Mouse (Mus musculus) forebrain, embryonic 14.5 days (tissue): ENCODE data around the gene Sipa1l3. TPM values are rescaled to one million over a fixed set of nuclear protein-coding genes. Genes with fewer than 3 reads are reported as not detected.

Source experiments
- ATAC-seq: fragments of 200-750 bp; cut with Nextera tagmentation; 2 replicates; pipeline ENCODE4 v1.8.0; 2017; ENCODE audit warnings: mild to moderate bottlenecking, moderate library complexity
- DNase-seq: peaks from one replicate; pipeline ENCODE4 v3.0.0-alpha.2; 2015; ENCODE audit warnings: low spot score
- H3K27ac ChIP-seq: fragments of 300-500 bp; sonication (generic); 2 replicates; pipeline ENCODE4 v1.5.1; 2014; ENCODE audit warnings: low read depth, mild to moderate bottlenecking, control low read depth, low read length, moderate library complexity
- H3K27me3 ChIP-seq: fragments of 300-500 bp; sonication (generic); replicated peaks from 2 replicates; pipeline ENCODE4 v1.6.1; 2014; ENCODE audit warnings: low read length, control low read depth, mixed read lengths; ENCODE audit not compliant: control insufficient read depth, insufficient read depth
- H3K36me3 ChIP-seq: fragments of 300-500 bp; sonication (generic); 2 replicates; pipeline ENCODE4 v1.6.1; 2014; ENCODE audit warnings: low read length, control low read depth; ENCODE audit not compliant: control insufficient read depth, insufficient read depth
- H3K4me1 ChIP-seq: fragments of 300-500 bp; sonication (generic); 2 replicates; pipeline ENCODE4 v1.6.1; 2014; ENCODE audit warnings: antibody characterized with exemption, low read length, control low read depth; ENCODE audit not compliant: control insufficient read depth, insufficient read depth
- H3K4me2 ChIP-seq: fragments of 300-500 bp; sonication (generic); 2 replicates; pipeline ENCODE4 v1.6.1; 2014; ENCODE audit warnings: mild to moderate bottlenecking, control low read depth, low read length
- H3K4me3 ChIP-seq: fragments of 300-500 bp; sonication (generic); 2 replicates; pipeline ENCODE4 v1.5.1; 2014; ENCODE audit warnings: low read depth, low read length, control low read depth
- H3K9ac ChIP-seq: fragments of 300-500 bp; sonication (generic); 2 replicates; pipeline ENCODE4 v1.6.1; 2014; ENCODE audit warnings: mild to moderate bottlenecking, low read length, control low read depth, moderate library complexity
- H3K9me3 ChIP-seq: fragments of 300-500 bp; sonication (generic); replicated peaks from 2 replicates; pipeline ENCODE4 v1.6.1; 2016; ENCODE audit warnings: low read length, control low read depth, mixed read lengths; ENCODE audit not compliant: control insufficient read depth
- WGBS: fragments of 180-500 bp; shearing (Covaris S2); extraction: QIAGEN DNeasy Blood & Tissue Kit; methylation state at CpG from one replicate; pipeline ENCODE4 v1.1.7; 2014; 5-methylcytosine and 5-hydroxymethylcytosine counted together
- polyA plus RNA-seq: library from polyadenylated mRNA; unstranded; fragments of >200 nt; fragmentation: Nextera tagmentation; extraction: Ambion mirVana; gene quantifications from 2 replicates; pipeline ENCODE4 v1.2.1, GENCODE M21; 2014

The Sipa1l3 gene
- polyA plus RNA-seq, 1 experiment from 2014 or later, result 6.2 TPM

DNA sequence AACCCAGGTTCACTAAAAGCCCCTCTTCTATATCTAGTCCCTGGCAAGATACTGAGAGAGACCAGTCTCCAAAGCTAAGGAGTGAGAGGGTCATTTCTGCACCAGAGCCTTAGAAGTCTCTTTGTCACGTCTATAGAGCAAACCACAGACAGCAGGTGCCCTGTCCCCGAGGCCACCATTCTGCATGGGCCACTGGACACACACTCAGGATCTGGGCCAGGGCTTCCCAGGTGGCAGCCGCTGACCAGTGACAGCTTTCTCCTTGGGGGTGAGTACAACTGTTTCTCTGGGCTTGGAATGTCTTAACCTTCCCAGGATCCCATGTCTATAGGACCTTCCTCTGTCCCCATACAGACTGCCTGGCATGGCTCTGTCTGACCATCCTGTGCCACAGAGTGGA lies 55.6 kb downstream of the Sipa1l3 start:
- Histone ChIP-seq H3K4me2 (no peak overlapping the region), H3K36me3 (no peaks in the 10 kb centered on the region), H3K4me1 (no peaks in the 10 kb centered on the region), H3K27ac (no peak overlapping the region), H3K9me3 (no peaks in the 10 kb centered on the region), H3K4me3 (no peak overlapping the region), H3K9ac (no peak overlapping the region), H3K27me3 (no peaks in the 10 kb centered on the region)
- DNase-seq (no peak), ATAC-seq (no peak)
- 77% methylated on average over 3 of the region's 3 CpGs for WGBS

DNA sequence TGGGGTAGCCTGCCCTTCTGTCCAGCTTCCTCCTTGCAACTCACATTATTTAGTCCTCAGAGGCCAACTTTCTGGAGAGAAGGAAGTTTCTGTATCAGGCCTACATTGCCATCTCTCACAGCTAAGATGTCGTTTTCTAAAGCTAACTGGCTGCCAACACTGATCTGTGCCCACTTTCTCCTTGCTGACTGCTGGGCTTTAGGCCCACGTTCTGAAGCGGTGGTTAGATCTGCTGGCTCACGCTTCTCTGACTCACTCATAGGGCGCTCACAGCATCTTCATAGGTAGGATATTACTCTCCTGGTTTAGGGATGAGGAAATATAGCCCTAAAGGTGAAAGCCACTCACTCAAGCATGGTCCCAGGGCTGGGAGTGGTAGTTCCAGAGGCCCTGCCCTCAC lies 56.3 kb downstream of the Sipa1l3 start:
- ATAC-seq (no peak), DNase-seq (no peak)
- Histone ChIP-seq H3K9me3 (no peaks in the 10 kb centered on the region), H3K27ac (no peak overlapping the region), H3K4me3 (no peak overlapping the region), H3K36me3 (no peaks in the 10 kb centered on the region), H3K4me2 (no peak overlapping the region), H3K4me1 (no peaks in the 10 kb centered on the region), H3K9ac (no peak overlapping the region), H3K27me3 (no peaks in the 10 kb centered on the region)
- 77% methylated on average over 5 of the region's 5 CpGs for WGBS

DNA sequence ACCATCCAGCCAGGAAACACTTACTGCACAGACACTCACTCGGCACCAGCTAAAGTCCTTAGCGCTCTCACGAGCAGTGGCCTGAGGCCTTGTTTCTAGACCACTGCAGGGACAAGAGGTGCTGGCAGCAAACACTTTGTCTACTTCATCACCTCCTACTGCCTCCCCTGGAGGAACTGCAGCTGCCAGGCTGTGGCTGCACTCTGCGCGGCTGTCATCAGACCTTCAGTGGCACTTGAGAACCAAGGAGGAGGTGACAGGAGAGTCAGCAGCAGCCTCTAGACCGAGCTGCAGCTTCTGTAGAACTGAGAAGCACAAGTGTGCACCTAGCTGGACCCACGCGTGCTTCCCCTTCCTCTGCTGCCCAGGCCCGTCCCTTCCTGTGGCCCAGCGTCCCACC lies 56.9 kb downstream of the Sipa1l3 start:
- H3K9me3 ChIP-seq, result no peaks in the 10 kb centered on the region
- no peak for DNase-seq
- no peaks in the 10 kb centered on the region for H3K4me1 ChIP-seq
- H3K36me3 ChIP-seq, result no peaks in the 10 kb centered on the region
- H3K27ac ChIP-seq, result 0 out of 2 replicates have a peak overlapping the region, but pooled peaks have one; percentile 21
- 82% methylated on average over 10 of the region's 10 CpGs for WGBS
- H3K4me3 ChIP-seq, result no peak overlapping the region
- H3K4me2 ChIP-seq, result no peak overlapping the region
- no peak for ATAC-seq
- H3K27me3 ChIP-seq, result no peaks in the 10 kb centered on the region
- 0 out of 2 replicates have a peak overlapping the region, but pooled peaks have one; percentile 8 for H3K9ac ChIP-seq

DNA sequence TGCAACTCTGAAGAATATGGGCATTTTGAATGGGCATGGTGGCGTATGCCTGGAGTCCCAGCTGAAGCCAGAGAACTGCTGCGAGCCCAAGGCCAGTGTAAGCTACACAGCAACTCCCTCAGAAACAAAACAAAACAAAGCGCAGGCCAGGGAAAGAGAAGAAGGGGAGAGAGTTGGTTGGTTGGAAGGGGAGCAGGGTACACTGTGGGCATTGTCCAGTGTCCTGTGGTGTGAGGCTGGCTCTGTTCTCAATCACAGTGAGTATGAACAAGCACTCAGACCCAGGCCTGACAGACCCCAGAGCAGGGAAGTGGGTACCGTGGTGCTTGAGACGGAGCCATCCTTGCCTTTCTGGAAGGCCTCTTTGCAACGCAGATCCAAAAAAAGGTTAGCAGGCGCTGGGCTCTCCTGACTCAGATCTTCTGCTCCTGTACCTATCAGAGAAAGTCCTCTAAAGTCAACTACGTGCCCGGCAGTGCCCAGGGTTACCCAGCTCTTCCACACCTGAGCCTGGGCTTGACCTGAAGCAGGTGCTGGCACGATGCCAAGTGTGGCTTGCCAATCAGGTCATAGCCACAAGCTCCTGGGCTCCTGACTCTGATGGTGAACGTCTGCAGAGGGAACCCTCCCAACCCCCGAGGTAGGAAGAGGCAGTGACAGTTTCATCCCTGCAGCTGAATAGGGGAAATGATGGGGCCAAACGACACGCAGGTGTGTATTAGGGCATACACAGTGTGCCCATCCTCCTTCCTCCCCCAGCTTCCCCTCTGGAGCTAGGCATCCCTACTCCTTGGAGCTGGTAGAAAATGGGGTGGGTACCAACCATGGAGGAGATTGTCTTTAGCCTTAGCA lies 59.3 kb downstream of the Sipa1l3 start:
- H3K4me2 ChIP-seq, result no peak overlapping the region
- H3K36me3 ChIP-seq, result no peaks in the 10 kb centered on the region
- H3K27me3 ChIP-seq, result no peaks in the 10 kb centered on the region
- no peak overlapping the region for H3K9ac ChIP-seq
- H3K4me3 ChIP-seq, result no peak overlapping the region
- no peaks in the 10 kb centered on the region for H3K4me1 ChIP-seq
- WGBS, result 87% methylated on average over 14 of the region's 14 CpGs
- DNase-seq, result no peak
- H3K27ac ChIP-seq, result no peak overlapping the region
- H3K9me3 ChIP-seq, result no peaks in the 10 kb centered on the region
- no peak for ATAC-seq

- no peaks in the 10 kb centered on the region for H3K36me3 ChIP-seq
- WGBS, result 81% methylated on average over 6 of the region's 6 CpGs
- no peak for DNase-seq
- H3K27ac ChIP-seq, result no peak overlapping the region
- ATAC-seq, result no peak
- H3K4me2 ChIP-seq, result no peak overlapping the region
- H3K9me3 ChIP-seq, result no peaks in the 10 kb centered on the region
- H3K9ac ChIP-seq, result no peak overlapping the region
- peaks cover 8% of the 10 kb centered on the region; the same call in 1 of the 2 replicates for H3K4me1 ChIP-seq
- H3K4me3 ChIP-seq, result no peak overlapping the region
- H3K27me3 ChIP-seq, result no peaks in the 10 kb centered on the region
Measured at GRCm38 (mm10) chr7:29457772-29458171, 60.7 kb downstream of the Sipa1l3 start.

- Histone ChIP-seq H3K27me3 (no peaks in the 10 kb centered on the region), H3K4me3 (no peak overlapping the region), H3K9ac (no peak overlapping the region), H3K27ac (no peak overlapping the region), H3K4me1 (peaks cover 8% of the 10 kb centered on the region; the same call in 1 of the 2 replicates), H3K36me3 (no peaks in the 10 kb centered on the region), H3K4me2 (no peak overlapping the region), H3K9me3 (no peaks in the 10 kb centered on the region)
- ATAC-seq (no peak), DNase-seq (no peak)
- 93% methylated on average over 9 of the region's 9 CpGs for WGBS
Measured at GRCm38 (mm10) chr7:29456716-29457115, 61.7 kb downstream of the Sipa1l3 start.

DNA sequence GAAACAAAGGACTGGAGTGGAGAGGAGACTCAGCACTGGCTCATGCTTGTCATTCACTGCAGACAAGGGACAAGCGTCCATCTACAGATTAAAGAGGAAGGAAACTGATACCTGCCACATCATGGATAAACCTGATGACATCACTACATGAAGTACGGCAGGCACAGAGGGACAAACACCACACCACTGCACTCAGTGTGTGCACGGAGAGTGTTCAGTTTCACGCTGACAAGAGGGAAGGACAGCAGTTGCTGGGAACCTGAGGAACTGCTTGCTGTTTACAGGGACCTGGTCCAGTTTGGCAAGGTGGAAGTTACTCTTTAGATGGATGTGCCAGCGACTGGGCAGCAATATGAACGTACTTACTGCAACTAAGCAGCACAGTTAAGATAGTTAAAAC lies 62.9 kb downstream of the Sipa1l3 start:
- ATAC-seq, result no peak
- Histone ChIP-seq H3K9me3 (no peaks in the 10 kb centered on the region), H3K36me3 (no peaks in the 10 kb centered on the region), H3K4me2 (no peak overlapping the region), H3K27ac (no peak overlapping the region), H3K4me1 (peaks cover 8% of the 10 kb centered on the region; the same call in 1 of the 2 replicates), H3K4me3 (no peak overlapping the region), H3K9ac (peak overlapping the region; percentile 21; the same call in 1 of the 2 replicates), H3K27me3 (no peaks in the 10 kb centered on the region)
- 54% methylated on average over 6 of the region's 6 CpGs for WGBS
- no peak for DNase-seq

- ATAC-seq (no peak), DNase-seq (no peak)
- no peaks in the 10 kb centered on the region for H3K27me3 ChIP-seq
- H3K4me3 ChIP-seq, result no peak overlapping the region
- no peak overlapping the region for H3K4me2 ChIP-seq
- H3K9me3 ChIP-seq, result no peaks in the 10 kb centered on the region
- WGBS, result 11% methylated on average over 7 of the region's 7 CpGs
- H3K36me3 ChIP-seq, result no peaks in the 10 kb centered on the region
- no peak overlapping the region for H3K27ac ChIP-seq
- H3K4me1 ChIP-seq, result peaks cover 8% of the 10 kb centered on the region; the same call in 1 of the 2 replicates
- no peak overlapping the region for H3K9ac ChIP-seq
Measured at GRCm38 (mm10) chr7:29454965-29455364, 63.5 kb downstream of the Sipa1l3 start.
